Mouse (Mus musculus) limb, embryonic 14.5 days (tissue): ENCODE measurements around the gene Nr5a1. TPM values are rescaled to one million over a fixed set of nuclear protein-coding genes. Genes with fewer than 3 reads are reported as not detected.

Experiments
- ATAC-seq: fragments of 200-750 bp; cut with Nextera tagmentation; 2 replicates; pipeline ENCODE4 v1.8.0; 2017; ENCODE audit warnings: low read depth, moderate number of reproducible peaks, moderate TSS enrichment; ENCODE audit not compliant: low FRiP score
- DNase-seq: peaks from one replicate; pipeline ENCODE4 v3.0.0-alpha.2; 2015; ENCODE audit warnings: low spot score
- H3K27ac ChIP-seq: fragments of 300-500 bp; sonication (generic); replicated peaks from 2 replicates; pipeline ENCODE4 v1.5.1; 2014; ENCODE audit warnings: low read depth, mild to moderate bottlenecking, low read length, moderate library complexity, mixed read lengths
- H3K27me3 ChIP-seq: fragments of 300-500 bp; sonication (generic); 2 replicates; pipeline ENCODE4 v1.6.1; 2014; ENCODE audit warnings: low read length, mixed read lengths; ENCODE audit not compliant: control insufficient read depth, insufficient read depth
- H3K36me3 ChIP-seq: fragments of 300-500 bp; sonication (generic); 2 replicates; pipeline ENCODE4 v1.6.1; 2014; ENCODE audit warnings: mild to moderate bottlenecking, low read length, moderate library complexity, mixed read lengths; ENCODE audit not compliant: control insufficient read depth, insufficient read depth
- H3K4me1 ChIP-seq: fragments of 300-500 bp; sonication (generic); 2 replicates; pipeline ENCODE4 v1.6.1; 2014; ENCODE audit warnings: antibody characterized with exemption, low read length, mixed read lengths; ENCODE audit not compliant: control insufficient read depth, insufficient read depth
- H3K4me2 ChIP-seq: fragments of 300-500 bp; sonication (generic); replicated peaks from 2 replicates; pipeline ENCODE4 v1.6.1; 2014; ENCODE audit warnings: low read depth, mild to moderate bottlenecking, low read length, moderate library complexity; ENCODE audit not compliant: severe bottlenecking
- H3K4me3 ChIP-seq: fragments of 300-500 bp; sonication (generic); replicated peaks from 2 replicates; pipeline ENCODE4 v1.5.1; 2014; ENCODE audit warnings: low read length
- H3K9ac ChIP-seq: fragments of 300-500 bp; sonication (generic); 2 replicates; pipeline ENCODE4 v1.6.1; 2014; ENCODE audit warnings: mild to moderate bottlenecking, low read depth, low read length, moderate library complexity; ENCODE audit not compliant: severe bottlenecking
- H3K9me3 ChIP-seq: fragments of 300-500 bp; sonication (generic); 2 replicates; pipeline ENCODE4 v1.6.1; 2016; ENCODE audit warnings: low read length; ENCODE audit not compliant: control insufficient read depth
- POLR2A ChIP-seq: fragments of 200-500 bp; IDR thresholded peaks from 2 replicates; pipeline ENCODE4 v1.8.0; 2012; ENCODE audit warnings: inconsistent platforms, mild to moderate bottlenecking, moderate library complexity, borderline replicate concordance; ENCODE audit not compliant: insufficient read depth, insufficient read length; ENCODE audit errors: extremely low read depth
- WGBS: fragments of 180-500 bp; shearing (Covaris S2); extraction: QIAGEN DNeasy Blood & Tissue Kit; methylation state at CpG from one replicate; pipeline ENCODE4 v1.1.7; 2014; 5-methylcytosine and 5-hydroxymethylcytosine counted together
- polyA plus RNA-seq, 2 experiments: library from polyadenylated mRNA; depleted of rRNA in 1 of 2; stranded (reverse) in 1 of 2; unstranded in 1 of 2; fragments of >200 nt; fragmentation: Nextera tagmentation in 1 of 2; extraction: Ambion mirVana in 1 of 2; gene quantifications; 2 replicates each; pipeline versions ENCODE4 v1.2.1 to v1.2.3; 2012 to 2014

The Nr5a1 gene
- polyA plus RNA-seq, 2 experiments: 0.10 TPM; not detected in 1

DNA sequence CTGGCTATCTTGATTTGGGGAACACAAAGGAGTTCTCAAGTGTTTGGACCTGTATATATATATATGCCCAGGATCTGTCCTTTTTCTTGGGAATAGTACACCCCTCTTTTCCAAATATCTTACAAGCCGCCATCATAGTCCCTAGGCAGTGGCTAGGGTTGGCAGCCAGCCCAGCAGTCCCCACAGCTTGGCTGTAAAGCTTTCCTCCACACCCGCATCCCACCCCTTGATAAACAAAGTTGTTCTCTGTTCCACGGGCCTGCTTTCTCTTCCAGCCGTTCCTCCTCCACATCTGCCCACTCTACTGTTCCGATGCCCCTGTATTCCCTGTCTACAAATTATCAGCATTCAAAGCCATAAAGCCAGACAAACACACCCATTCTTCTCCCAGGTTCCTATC, 20.4 kb upstream of the Nr5a1 start:
- H3K4me3 ChIP-seq: no peak overlapping the region
- H3K27ac ChIP-seq: no peak overlapping the region
- no peak for TF ChIP-seq POLR2A
- DNase-seq (no peak), ATAC-seq (no peak)
- no peaks in the 10 kb centered on the region for H3K36me3 ChIP-seq
- no peaks in the 10 kb centered on the region for H3K9me3 ChIP-seq
- no peak overlapping the region for H3K4me2 ChIP-seq
- 0 out of 2 replicates have a peak, but pooled peaks cover 3% of the 10 kb centered on the region for H3K4me1 ChIP-seq
- H3K9ac ChIP-seq: no peak overlapping the region
- WGBS: 62% methylated on average over 5 of the region's 5 CpGs
- H3K27me3 ChIP-seq: no peaks in the 10 kb centered on the region

DNA sequence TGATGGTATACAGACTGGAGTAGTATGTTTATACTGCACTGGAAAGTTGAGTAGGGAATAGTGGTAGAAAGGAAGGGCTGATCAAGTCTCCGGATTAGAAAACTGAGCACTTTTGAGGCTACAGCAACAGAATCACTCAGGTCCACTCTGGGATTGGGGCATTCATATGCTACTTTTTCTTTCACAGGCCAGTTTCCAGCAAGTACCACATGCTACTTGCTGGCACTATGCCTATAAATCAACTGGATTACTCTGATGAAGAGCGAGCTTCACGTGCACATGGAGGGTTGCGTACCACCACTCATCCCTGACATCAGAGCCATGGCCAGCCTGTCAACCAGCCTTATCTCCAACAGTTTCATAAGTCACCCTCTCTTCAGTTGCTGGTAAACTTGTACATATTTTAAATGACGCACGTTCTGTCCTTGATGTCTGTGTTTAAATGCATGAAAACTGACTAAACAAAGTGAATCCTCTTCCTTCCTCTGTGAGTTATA, 16.0 kb upstream of the Nr5a1 start:
- ATAC-seq (no peak), DNase-seq (no peak)
- H3K9me3 ChIP-seq: no peaks in the 10 kb centered on the region
- H3K4me3 ChIP-seq: no peak overlapping the region
- H3K27me3 ChIP-seq: no peaks in the 10 kb centered on the region
- H3K4me1 ChIP-seq: no peaks in the 10 kb centered on the region
- TF ChIP-seq POLR2A: no peak
- H3K36me3 ChIP-seq: no peaks in the 10 kb centered on the region
- 92% methylated on average over 6 of the region's 6 CpGs for WGBS
- no peak overlapping the region for H3K9ac ChIP-seq
- H3K4me2 ChIP-seq: no peak overlapping the region
- no peak overlapping the region for H3K27ac ChIP-seq

DNA sequence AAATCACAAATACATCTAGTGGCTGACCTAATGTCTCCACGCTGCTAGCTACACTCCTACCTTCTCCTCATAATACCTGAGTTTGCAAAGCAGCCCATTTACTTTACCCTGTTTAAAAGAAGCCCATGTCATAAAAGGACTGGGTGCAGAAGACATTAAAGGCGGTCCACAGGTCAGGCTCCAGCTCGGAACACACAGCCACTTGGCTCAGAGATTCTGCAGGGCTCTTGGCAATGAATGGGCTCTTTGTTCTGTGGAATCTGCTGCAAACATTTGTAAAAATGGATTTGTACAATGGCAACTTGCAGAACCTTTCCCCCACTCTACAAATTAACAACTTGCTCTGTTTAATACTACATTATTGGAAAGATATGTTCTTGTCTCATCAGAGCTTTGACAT, 11.1 kb upstream of the Nr5a1 start:
- Histone ChIP-seq H3K4me1 (peaks cover 4% of the 10 kb centered on the region; the same call in 1 of the 2 replicates), H3K9me3 (no peaks in the 10 kb centered on the region), H3K36me3 (no peaks in the 10 kb centered on the region), H3K4me2 (no peak overlapping the region), H3K9ac (no peak overlapping the region), H3K27me3 (no peaks in the 10 kb centered on the region), H3K4me3 (no peak overlapping the region), H3K27ac (no peak overlapping the region)
- 45% methylated on average over 3 of the region's 3 CpGs for WGBS
- DNase-seq (no peak), ATAC-seq (no peak)
- TF ChIP-seq POLR2A: no peak

DNA sequence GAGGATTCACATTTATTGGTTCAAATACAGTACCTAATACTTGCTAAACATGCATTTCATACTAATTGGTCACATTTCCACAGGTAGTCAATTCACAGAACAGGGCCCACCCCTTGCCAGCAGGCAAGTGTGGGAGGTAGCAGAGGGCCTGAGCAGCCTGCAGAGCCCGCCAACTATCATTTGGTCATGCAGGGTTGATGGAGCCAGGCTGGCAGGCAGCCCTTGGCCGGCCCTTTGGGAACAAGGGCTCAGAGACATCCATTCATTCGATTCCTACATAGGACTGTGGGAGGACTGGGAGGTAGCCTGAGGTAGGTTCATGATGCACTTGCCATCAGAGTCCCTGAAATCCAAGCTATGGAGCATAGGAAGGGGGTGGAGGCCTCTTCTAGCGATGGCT, 9.0 kb upstream of the Nr5a1 start:
- no peak for DNase-seq
- peaks cover 4% of the 10 kb centered on the region; the same call in 1 of the 2 replicates for H3K4me1 ChIP-seq

DNA sequence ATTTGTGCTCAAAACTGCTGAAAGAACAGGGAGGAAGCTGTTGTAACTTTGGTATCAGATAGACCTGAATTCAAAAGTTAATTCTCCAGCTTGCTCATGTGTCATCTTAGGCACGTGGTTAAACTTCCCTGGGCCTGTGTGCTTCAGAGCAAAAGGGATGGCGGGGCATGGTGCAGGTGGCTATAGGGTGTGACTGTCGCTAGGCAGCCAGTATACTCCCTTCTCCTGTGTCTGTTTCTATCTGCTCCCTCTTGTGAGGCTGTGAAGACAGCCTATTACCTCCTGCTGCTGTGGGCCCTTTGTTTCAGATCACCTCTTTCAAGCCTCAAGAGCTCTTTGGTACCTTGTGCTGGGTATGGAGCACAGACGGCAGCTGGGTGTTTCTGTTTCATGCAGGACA, 7.7 kb upstream of the Nr5a1 start:
- H3K27me3 ChIP-seq: no peaks in the 10 kb centered on the region
- ATAC-seq (no peak), DNase-seq (no peak)
- H3K9ac ChIP-seq: no peak overlapping the region
- TF ChIP-seq POLR2A: no peak
- no peak overlapping the region for H3K4me3 ChIP-seq
- H3K27ac ChIP-seq: no peak overlapping the region
- H3K36me3 ChIP-seq: no peaks in the 10 kb centered on the region
- WGBS: 59% methylated on average over 4 of the region's 4 CpGs
- peaks cover 4% of the 10 kb centered on the region; the same call in 1 of the 2 replicates for H3K4me1 ChIP-seq
- H3K4me2 ChIP-seq: no peak overlapping the region
- no peaks in the 10 kb centered on the region for H3K9me3 ChIP-seq

More for the DNA sequence above, 9.0 kb upstream of the Nr5a1 start:
- WGBS: 82% methylated on average over 4 of the region's 4 CpGs
- no peak overlapping the region for H3K9ac ChIP-seq
- no peaks in the 10 kb centered on the region for H3K36me3 ChIP-seq
- ATAC-seq: no peak
- no peak for TF ChIP-seq POLR2A
- no peak overlapping the region for H3K4me2 ChIP-seq
- no peak overlapping the region for H3K4me3 ChIP-seq
- no peaks in the 10 kb centered on the region for H3K9me3 ChIP-seq
- no peak overlapping the region for H3K27ac ChIP-seq
- no peaks in the 10 kb centered on the region for H3K27me3 ChIP-seq

DNA sequence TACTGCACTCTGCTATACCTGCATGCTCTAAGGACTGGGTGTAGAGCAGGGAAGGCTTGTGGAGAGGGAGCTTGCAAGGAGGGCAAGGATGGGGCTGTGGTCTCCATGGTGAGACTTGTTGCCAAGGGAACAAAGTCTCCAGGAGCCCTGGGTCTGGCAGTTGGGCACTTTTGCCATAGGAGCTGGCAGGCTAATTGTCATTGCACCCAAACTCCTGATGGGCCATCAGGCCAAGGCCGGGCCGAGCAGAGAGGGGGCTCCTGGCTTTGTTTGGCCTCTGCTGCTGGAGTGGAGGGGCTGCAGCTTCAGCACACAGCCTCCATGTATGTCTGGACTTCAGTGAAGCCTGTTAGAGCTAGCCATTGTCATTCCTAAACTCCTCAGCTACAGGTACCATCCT, 6.3 kb upstream of the Nr5a1 start:
- Histone ChIP-seq H3K27me3 (no peaks in the 10 kb centered on the region), H3K9me3 (no peaks in the 10 kb centered on the region), H3K36me3 (no peaks in the 10 kb centered on the region), H3K4me1 (peaks cover 4% of the 10 kb centered on the region; the same call in 1 of the 2 replicates), H3K4me3 (no peak overlapping the region), H3K4me2 (no peak overlapping the region), H3K27ac (no peak overlapping the region), H3K9ac (no peak overlapping the region)
- TF ChIP-seq POLR2A: no peak
- ATAC-seq (no peak), DNase-seq (no peak)
- 79% methylated on average over 2 of the region's 2 CpGs for WGBS
